Mouse (Mus musculus) small intestine, adult 2 months (tissue): ENCODE measurements at regions not wholly inside any gene's neighbourhood (a gene's known extent, or its start where the extent isn't known, plus 50 kb on each side); places are given as distances from the start of the nearest gene placed in this dataset.

Experiments used
- CTCF ChIP-seq: fragments of 200-500 bp; IDR thresholded peaks from 2 replicates; pipeline ENCODE4 v1.5.1; 2012; ENCODE audit warnings: low read depth, mild to moderate bottlenecking, control low read depth, inconsistent platforms, low read length, moderate library complexity, mixed read lengths; ENCODE audit not compliant: insufficient replicate concordance, insufficient read length; ENCODE audit errors: extremely low read depth
- POLR2A ChIP-seq: fragments of 200-500 bp; IDR thresholded peaks from 2 replicates; pipeline ENCODE4 v1.6.1; 2012; ENCODE audit warnings: low read depth, mild to moderate bottlenecking, control low read depth, inconsistent platforms, low read length, moderate library complexity

- TF ChIP-seq CTCF (no peak), POLR2A (no peak)
Measured at GRCm38 (mm10) chr12:109743036-109743650, 143.0 kb upstream of the Rtl1 start.
